Mouse (Mus musculus): ENCODE measurements around the gene Prmt3.

Prmt3 gene

GRCm38 (mm10) chr7:49853342-49854181, 75.4 kb downstream of the Prmt3 start:
- intact Hi-C loops (cut with DNase I): no loop called here

GRCm38 (mm10) chr7:49857347-49857746, 79.2 kb downstream of the Prmt3 start:
- intact Hi-C loops (cut with DNase I): no loop called here

GRCm38 (mm10) chr7:49858257-49858656, 80.1 kb downstream of the Prmt3 start:
- intact Hi-C loops (cut with DNase I): no loop called here

- intact Hi-C loops (cut with DNase I): no loop called here
Observed at GRCm38 (mm10) chr7:49859820-49860219, 81.7 kb downstream of the Prmt3 start.

GRCm38 (mm10) chr7:49861196-49861595, 83.0 kb downstream of the Prmt3 start:
- intact Hi-C loops (cut with DNase I): no loop called here

GRCm38 (mm10) chr7:49863753-49864152, 85.6 kb downstream of the Prmt3 start:
- intact Hi-C loops (cut with DNase I): no loop called here

- intact Hi-C loops (cut with DNase I): no loop called here
Observed at GRCm38 (mm10) chr7:49869656-49870055, 91.5 kb downstream of the Prmt3 start.

GRCm38 (mm10) chr7:49870276-49870675, 92.1 kb downstream of the Prmt3 start:
- intact Hi-C loops (cut with DNase I): no loop called here

GRCm38 (mm10) chr7:49877307-49877706, 99.2 kb downstream of the Prmt3 start:
- intact Hi-C loops (cut with DNase I): no loop called here

GRCm38 (mm10) chr7:49879051-49879450, 100.9 kb downstream of the Prmt3 start:
- intact Hi-C loops (cut with DNase I): no loop called here

GRCm38 (mm10) chr7:49879998-49880707, 102.0 kb downstream of the Prmt3 start:
- intact Hi-C loops (cut with DNase I): no loop called here

GRCm38 (mm10) chr7:49882288-49882687, 104.1 kb downstream of the Prmt3 start:
- intact Hi-C loops (cut with DNase I): no loop called here

GRCm38 (mm10) chr7:49882694-49883389, 104.7 kb downstream of the Prmt3 start:
- intact Hi-C loops (cut with DNase I): no loop called here

- intact Hi-C loops (cut with DNase I): no loop called here
Observed at GRCm38 (mm10) chr7:49887776-49888390, 109.7 kb downstream of the Prmt3 start.

GRCm38 (mm10) chr7:49894786-49895185, 116.6 kb downstream of the Prmt3 start:
- intact Hi-C loops (cut with DNase I): no loop called here

- intact Hi-C loops (cut with DNase I): no loop called here
Observed at GRCm38 (mm10) chr7:49895296-49895695, 117.2 kb downstream of the Prmt3 start.

- intact Hi-C loops (cut with DNase I): no loop called here
Observed at GRCm38 (mm10) chr7:49902003-49902552, 123.9 kb downstream of the Prmt3 start.

- intact Hi-C loops (cut with DNase I): no loop called here
Observed at GRCm38 (mm10) chr7:49907191-49908171, 129.3 kb downstream of the Prmt3 start.
